Mouse (Mus musculus): ENCODE data around the gene Tmem186.

The Tmem186 gene

GRCm38 (mm10) chr16:8637217-8638051 is at the start of gene Tmem186, which contains the start of gene Pmm2:
Gene Tmem186 (minus strand): TSS chr16:8637712.
Gene Pmm2 (plus strand): TSS chr16:8637674.
- peak; percentile 91 for DNase-seq

GRCm38 (mm10) chr16:8686871-8687535 is 49.5 kb upstream of the Tmem186 start:
- DNase-seq, result no peak

GRCm38 (mm10) chr16:8686121-8686870 is 48.8 kb upstream of the Tmem186 start:
- DNase-seq, result peak; percentile 57

- no peak for DNase-seq
Measured at GRCm38 (mm10) chr16:8685087-8685486, 47.6 kb upstream of the Tmem186 start.

- no peak for DNase-seq
Measured at GRCm38 (mm10) chr16:8680470-8680869, 43.0 kb upstream of the Tmem186 start, which contains the start of gene Gm5767. Gene Gm5767 (plus strand): TSS chr16:8680770.

- DNase-seq, result no peak
Measured at GRCm38 (mm10) chr16:8679780-8680179, 42.3 kb upstream of the Tmem186 start.

GRCm38 (mm10) chr16:8678676-8679075 is 41.2 kb upstream of the Tmem186 start:
- DNase-seq, result no peak

- DNase-seq, result no peak
Measured at GRCm38 (mm10) chr16:8678035-8678434, 40.5 kb upstream of the Tmem186 start.

- no peak for DNase-seq
Measured at GRCm38 (mm10) chr16:8676800-8677199, 39.3 kb upstream of the Tmem186 start.

- DNase-seq, result no peak
Measured at GRCm38 (mm10) chr16:8676228-8676627, 38.7 kb upstream of the Tmem186 start.

GRCm38 (mm10) chr16:8675559-8675958 is 38.0 kb upstream of the Tmem186 start:
- no peak for DNase-seq

GRCm38 (mm10) chr16:8674165-8674564 is 36.7 kb upstream of the Tmem186 start:
- DNase-seq, result no peak

GRCm38 (mm10) chr16:8673343-8673742 is 35.8 kb upstream of the Tmem186 start:
- no peak for DNase-seq

- DNase-seq, result peak; percentile 39
Measured at GRCm38 (mm10) chr16:8672811-8673210, 35.3 kb upstream of the Tmem186 start.

- DNase-seq, result no peak
Measured at GRCm38 (mm10) chr16:8672350-8672687, 34.8 kb upstream of the Tmem186 start.

- peak; percentile 95 for DNase-seq
Measured at GRCm38 (mm10) chr16:8671551-8672349, 34.2 kb upstream of the Tmem186 start, which contains the start of gene Carhsp1. Gene Carhsp1 (minus strand): TSS chr16:8672155.

GRCm38 (mm10) chr16:8670041-8671035 is 32.8 kb upstream of the Tmem186 start:
- no peak for DNase-seq

GRCm38 (mm10) chr16:8669432-8669831 is 31.9 kb upstream of the Tmem186 start:
- no peak for DNase-seq

- no peak for DNase-seq
Measured at GRCm38 (mm10) chr16:8668386-8668785, 30.9 kb upstream of the Tmem186 start.

GRCm38 (mm10) chr16:8667814-8668213 is 30.3 kb upstream of the Tmem186 start:
- no peak for DNase-seq

GRCm38 (mm10) chr16:8667261-8667660 is 29.7 kb upstream of the Tmem186 start:
- DNase-seq, result no peak

Data from kidney, adult 11 months (tissue).